Mouse (Mus musculus) bone marrow, adult 2 months (tissue): Measurements from ENCODE around the gene Usp38. TPM values are rescaled to one million over a fixed set of nuclear protein-coding genes. Genes with fewer than 3 reads are reported as not detected.

ENCODE experiments used
- H3K27ac ChIP-seq: fragments of 200-500 bp; 2 replicates; pipeline ENCODE4 v1.5.1; 2012; ENCODE audit warnings: low read depth, mild to moderate bottlenecking, control low read depth, inconsistent platforms, low read length; ENCODE audit not compliant: control insufficient read depth, poor library complexity, insufficient read depth
- H3K4me1 ChIP-seq: fragments of 200-500 bp; 2 replicates; pipeline ENCODE4 v1.6.1; 2011; ENCODE audit warnings: low read length; ENCODE audit not compliant: control insufficient read depth, insufficient read depth
- H3K4me3 ChIP-seq: fragments of 200-500 bp; replicated peaks from 2 replicates; pipeline ENCODE3; 2011; ENCODE audit warnings: mild to moderate bottlenecking, low read depth, low read length, control low read depth; ENCODE audit not compliant: control insufficient read depth
- CTCF ChIP-seq: fragments of 200-500 bp; IDR thresholded peaks from 2 replicates; pipeline ENCODE4 v1.5.1; 2011; ENCODE audit warnings: low read length, control low read depth; ENCODE audit not compliant: control insufficient read depth, insufficient read depth
- POLR2A ChIP-seq: fragments of 200-500 bp; IDR thresholded peaks from 2 replicates; pipeline ENCODE4 v1.6.1; 2011; ENCODE audit warnings: low read depth, mild to moderate bottlenecking, control low read depth, low read length, borderline replicate concordance; ENCODE audit not compliant: control insufficient read depth
- WGBS: fragments of 180-500 bp; shearing (Covaris S2); methylation state at CpG from one replicate; pipeline ENCODE4 v1.1.7; 2018; 5-methylcytosine and 5-hydroxymethylcytosine counted together
- polyA plus RNA-seq: library from polyadenylated mRNA; stranded (reverse); fragments of >200 nt; gene quantifications from 2 replicates; pipeline ENCODE4 v1.2.4, GENCODE M21; 2011; ENCODE audit warnings: low replicate concordance; ENCODE audit not compliant: missing spikeins, insufficient read depth, insufficient read length

Gene Usp38
- polyA plus RNA-seq, 1 experiment: 6.7 TPM

GRCm38 (mm10) chr8:80957776-80958175 lies 57.0 kb downstream of the Usp38 start:
- no peak overlapping the region for H3K4me3 ChIP-seq
- H3K27ac ChIP-seq: no peak overlapping the region
- TF ChIP-seq CTCF (no peak), POLR2A (no peak)
- H3K4me1 ChIP-seq: no peaks in the 10 kb centered on the region
- 76% methylated on average over 5 of the region's 5 CpGs for WGBS

- TF ChIP-seq POLR2A (no peak), CTCF (no peak)
- 73% methylated on average over 3 of the region's 3 CpGs for WGBS
- Histone ChIP-seq H3K4me1 (peaks cover 2% of the 10 kb centered on the region), H3K4me3 (no peak overlapping the region), H3K27ac (no peak overlapping the region)
Measured at GRCm38 (mm10) chr8:80952973-80953372, 61.8 kb downstream of the Usp38 start.

- Histone ChIP-seq H3K27ac (no peak overlapping the region), H3K4me1 (peaks cover 2% of the 10 kb centered on the region), H3K4me3 (no peak overlapping the region)
- TF ChIP-seq POLR2A (no peak), CTCF (no peak)
- 21% methylated on average over 6 of the region's 6 CpGs for WGBS
Measured at GRCm38 (mm10) chr8:80952235-80952915, 62.4 kb downstream of the Usp38 start.

GRCm38 (mm10) chr8:80948405-80949183 lies 66.1 kb downstream of the Usp38 start:
- TF ChIP-seq POLR2A: no peak
- TF ChIP-seq CTCF: no peak
- Histone ChIP-seq H3K27ac (no peak overlapping the region; the same call in 1 of the 2 replicates), H3K4me3 (no peak overlapping the region), H3K4me1 (peaks cover 2% of the 10 kb centered on the region)
- WGBS: 14% methylated on average over 7 of the region's 7 CpGs

- Histone ChIP-seq H3K4me1 (no peaks in the 10 kb centered on the region; the same call in 1 of the 2 replicates), H3K4me3 (no peak overlapping the region), H3K27ac (no peak overlapping the region)
- no peak for TF ChIP-seq POLR2A
- no peak for TF ChIP-seq CTCF
- 7% methylated on average over 3 of the region's 3 CpGs for WGBS
Measured at GRCm38 (mm10) chr8:80943742-80944141, 71.0 kb downstream of the Usp38 start.

- no peaks in the 10 kb centered on the region; the same call in 1 of the 2 replicates for H3K4me1 ChIP-seq
- no peak overlapping the region for H3K27ac ChIP-seq
- WGBS: 85% methylated on average over 3 of the region's 3 CpGs
- TF ChIP-seq POLR2A (no peak), CTCF (no peak)
- no peak overlapping the region for H3K4me3 ChIP-seq
Measured at GRCm38 (mm10) chr8:80941621-80942020, 73.1 kb downstream of the Usp38 start.

GRCm38 (mm10) chr8:80937814-80938650 lies 76.7 kb downstream of the Usp38 start:
- Histone ChIP-seq H3K4me3 (no peak overlapping the region), H3K27ac (no peak overlapping the region), H3K4me1 (no peaks in the 10 kb centered on the region)
- TF ChIP-seq CTCF (no peak), POLR2A (no peak)
- 68% methylated on average over 15 of the region's 15 CpGs for WGBS

Other genes starting within 250 kb of the Usp38 start
- 3.5 and 13.6 TPM in 2 replicates for gene Gab1, start 134.4 kb downstream of the Usp38 start, polyA plus RNA-seq